Mouse (Mus musculus) megakaryocyte, embryonic 14.5 days (primary cell): ENCODE results near the gene Srsf10.

Source experiments
- FLI1 ChIP-seq: IDR thresholded peaks from 2 replicates; pipeline ENCODE4 v1.6.1; 2012; ENCODE audit warnings: low read length, inconsistent platforms, mixed read lengths
- GATA1 ChIP-seq: IDR thresholded peaks from 3 replicates; pipeline ENCODE4 v1.6.1; 2012; ENCODE audit warnings: mixed read lengths, low read length, inconsistent platforms, borderline replicate concordance

DNA sequence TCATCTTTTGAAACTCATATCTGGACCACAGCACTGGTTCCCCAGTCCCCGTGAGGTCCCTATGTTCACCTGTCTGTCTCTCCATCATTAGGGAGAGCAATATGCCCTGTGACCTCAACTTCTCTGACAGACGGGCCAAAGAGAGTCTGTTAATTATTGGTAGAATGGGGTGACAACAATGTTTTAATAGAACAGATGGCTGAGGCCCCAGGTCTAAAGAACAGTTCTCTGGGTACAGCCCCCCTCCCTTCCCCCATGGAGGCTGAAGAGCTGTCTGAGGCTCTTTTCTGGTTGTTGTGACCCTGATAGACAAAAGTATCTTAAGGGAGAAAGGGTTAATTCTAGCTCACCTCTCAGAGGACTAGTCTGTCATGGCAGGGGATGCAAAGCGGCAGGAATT is 37.2 kb upstream of the Srsf10 start:
- TF ChIP-seq GATA1 (no peak), FLI1 (no peak)
